Mouse (Mus musculus) limb, embryonic 14.5 days (tissue): Measurements from ENCODE around the gene Ackr2. TPM values are rescaled to one million over a fixed set of nuclear protein-coding genes. Genes with fewer than 3 reads are reported as not detected.

Source experiments
- ATAC-seq: fragments of 200-750 bp; cut with Nextera tagmentation; 2 replicates; pipeline ENCODE4 v1.8.0; 2017; ENCODE audit warnings: low read depth, moderate number of reproducible peaks, moderate TSS enrichment; ENCODE audit not compliant: low FRiP score
- DNase-seq: peaks from one replicate; pipeline ENCODE4 v3.0.0-alpha.2; 2015; ENCODE audit warnings: low spot score
- H3K27ac ChIP-seq: fragments of 300-500 bp; sonication (generic); replicated peaks from 2 replicates; pipeline ENCODE4 v1.5.1; 2014; ENCODE audit warnings: low read depth, mild to moderate bottlenecking, low read length, moderate library complexity, mixed read lengths
- H3K27me3 ChIP-seq: fragments of 300-500 bp; sonication (generic); 2 replicates; pipeline ENCODE4 v1.6.1; 2014; ENCODE audit warnings: low read length, mixed read lengths; ENCODE audit not compliant: control insufficient read depth, insufficient read depth
- H3K36me3 ChIP-seq: fragments of 300-500 bp; sonication (generic); 2 replicates; pipeline ENCODE4 v1.6.1; 2014; ENCODE audit warnings: mild to moderate bottlenecking, low read length, moderate library complexity, mixed read lengths; ENCODE audit not compliant: control insufficient read depth, insufficient read depth
- H3K4me1 ChIP-seq: fragments of 300-500 bp; sonication (generic); 2 replicates; pipeline ENCODE4 v1.6.1; 2014; ENCODE audit warnings: antibody characterized with exemption, low read length, mixed read lengths; ENCODE audit not compliant: control insufficient read depth, insufficient read depth
- H3K4me2 ChIP-seq: fragments of 300-500 bp; sonication (generic); replicated peaks from 2 replicates; pipeline ENCODE4 v1.6.1; 2014; ENCODE audit warnings: low read depth, mild to moderate bottlenecking, low read length, moderate library complexity; ENCODE audit not compliant: severe bottlenecking
- H3K4me3 ChIP-seq: fragments of 300-500 bp; sonication (generic); replicated peaks from 2 replicates; pipeline ENCODE4 v1.5.1; 2014; ENCODE audit warnings: low read length
- H3K9ac ChIP-seq: fragments of 300-500 bp; sonication (generic); 2 replicates; pipeline ENCODE4 v1.6.1; 2014; ENCODE audit warnings: mild to moderate bottlenecking, low read depth, low read length, moderate library complexity; ENCODE audit not compliant: severe bottlenecking
- H3K9me3 ChIP-seq: fragments of 300-500 bp; sonication (generic); 2 replicates; pipeline ENCODE4 v1.6.1; 2016; ENCODE audit warnings: low read length; ENCODE audit not compliant: control insufficient read depth
- POLR2A ChIP-seq: fragments of 200-500 bp; IDR thresholded peaks from 2 replicates; pipeline ENCODE4 v1.8.0; 2012; ENCODE audit warnings: inconsistent platforms, mild to moderate bottlenecking, moderate library complexity, borderline replicate concordance; ENCODE audit not compliant: insufficient read depth, insufficient read length; ENCODE audit errors: extremely low read depth
- WGBS: fragments of 180-500 bp; shearing (Covaris S2); extraction: QIAGEN DNeasy Blood & Tissue Kit; methylation state at CpG from one replicate; pipeline ENCODE4 v1.1.7; 2014; 5-methylcytosine and 5-hydroxymethylcytosine counted together
- polyA plus RNA-seq, 2 experiments: library from polyadenylated mRNA; depleted of rRNA in 1 of 2; stranded (reverse) in 1 of 2; unstranded in 1 of 2; fragments of >200 nt; fragmentation: Nextera tagmentation in 1 of 2; extraction: Ambion mirVana in 1 of 2; gene quantifications; 2 replicates each; pipeline versions ENCODE4 v1.2.1 to v1.2.3; 2012 to 2014

The Ackr2 gene
- polyA plus RNA-seq, 2 experiments = 0.25 to 0.26 TPM

- no peak overlapping the region for H3K9ac ChIP-seq
- H3K36me3 ChIP-seq = no peaks in the 10 kb centered on the region
- no peak overlapping the region for H3K27ac ChIP-seq
- ATAC-seq = no peak
- no peak for TF ChIP-seq POLR2A
- no peak for DNase-seq
- no peaks in the 10 kb centered on the region for H3K4me1 ChIP-seq
- 81% methylated on average over 4 of the region's 4 CpGs for WGBS
- H3K9me3 ChIP-seq = no peaks in the 10 kb centered on the region
- no peak overlapping the region for H3K4me3 ChIP-seq
- no peak overlapping the region for H3K4me2 ChIP-seq
- H3K27me3 ChIP-seq = no peaks in the 10 kb centered on the region
Measured at GRCm38 (mm10) chr9:121904319-121904718, 6.2 kb downstream of the Ackr2 start.

GRCm38 (mm10) chr9:121904946-121905345 lies 6.8 kb downstream of the Ackr2 start:
- 89% methylated on average over 7 of the region's 7 CpGs for WGBS
- no peaks in the 10 kb centered on the region for H3K27me3 ChIP-seq
- no peaks in the 10 kb centered on the region for H3K9me3 ChIP-seq
- ATAC-seq (no peak), DNase-seq (no peak)
- no peak overlapping the region for H3K27ac ChIP-seq
- no peak for TF ChIP-seq POLR2A
- no peaks in the 10 kb centered on the region for H3K36me3 ChIP-seq
- no peak overlapping the region for H3K4me2 ChIP-seq
- H3K9ac ChIP-seq = no peak overlapping the region
- no peaks in the 10 kb centered on the region for H3K4me1 ChIP-seq
- H3K4me3 ChIP-seq = no peak overlapping the region

- WGBS = 82% methylated on average over 4 of the region's 4 CpGs
- no peak for ATAC-seq
- no peak overlapping the region for H3K4me3 ChIP-seq
Measured at GRCm38 (mm10) chr9:121905556-121906185, 7.5 kb downstream of the Ackr2 start.

GRCm38 (mm10) chr9:121906456-121906855 lies 8.3 kb downstream of the Ackr2 start:
- no peak for TF ChIP-seq POLR2A
- Histone ChIP-seq H3K9me3 (no peaks in the 10 kb centered on the region), H3K4me3 (no peak overlapping the region), H3K27me3 (no peaks in the 10 kb centered on the region), H3K36me3 (no peaks in the 10 kb centered on the region), H3K9ac (no peak overlapping the region), H3K4me2 (no peak overlapping the region), H3K4me1 (no peaks in the 10 kb centered on the region), H3K27ac (no peak overlapping the region)
- no peak for ATAC-seq
- WGBS = 84% methylated on average over 5 of the region's 5 CpGs
- no peak for DNase-seq

More at GRCm38 (mm10) chr9:121905556-121906185, 7.5 kb downstream of the Ackr2 start:
- Histone ChIP-seq H3K36me3 (no peaks in the 10 kb centered on the region), H3K4me2 (no peak overlapping the region), H3K9ac (no peak overlapping the region), H3K9me3 (no peaks in the 10 kb centered on the region), H3K27me3 (no peaks in the 10 kb centered on the region), H3K4me1 (no peaks in the 10 kb centered on the region), H3K27ac (no peak overlapping the region)
- no peak for DNase-seq
- TF ChIP-seq POLR2A = no peak

GRCm38 (mm10) chr9:121907356-121908070 lies 9.4 kb downstream of the Ackr2 start:
- no peak overlapping the region for H3K27ac ChIP-seq
- no peaks in the 10 kb centered on the region for H3K4me1 ChIP-seq
- DNase-seq (no peak), ATAC-seq (no peak)
- H3K36me3 ChIP-seq = no peaks in the 10 kb centered on the region
- H3K9ac ChIP-seq = no peak overlapping the region
- H3K9me3 ChIP-seq = no peaks in the 10 kb centered on the region
- H3K27me3 ChIP-seq = no peaks in the 10 kb centered on the region
- H3K4me3 ChIP-seq = no peak overlapping the region
- TF ChIP-seq POLR2A = no peak
- no peak overlapping the region for H3K4me2 ChIP-seq
- WGBS = 73% methylated on average over 10 of the region's 10 CpGs

GRCm38 (mm10) chr9:121908321-121908720 lies 10.2 kb downstream of the Ackr2 start:
- Histone ChIP-seq H3K9ac (no peak overlapping the region), H3K4me1 (no peaks in the 10 kb centered on the region), H3K4me2 (no peak overlapping the region), H3K4me3 (no peak overlapping the region), H3K36me3 (no peaks in the 10 kb centered on the region), H3K27me3 (no peaks in the 10 kb centered on the region), H3K27ac (no peak overlapping the region), H3K9me3 (no peaks in the 10 kb centered on the region)
- no peak for TF ChIP-seq POLR2A
- no peak for ATAC-seq
- DNase-seq = no peak
- WGBS = 92% methylated on average over 17 of the region's 17 CpGs
